Mouse (Mus musculus) liver, adult 2 months (tissue): ENCODE measurements around the gene Plekha4. TPM values are rescaled to one million over a fixed set of nuclear protein-coding genes. Genes with fewer than 3 reads are reported as not detected.
A peak's percentile ranks its signal among the peaks of the same experiment; 100 is the strongest.

Experiments used
- DNase-seq: peaks from one replicate; pipeline ENCODE4 v3.0.0-alpha.2; 2011; ENCODE audit warnings: low read depth, low spot score; ENCODE audit errors: extremely low read depth
- H3K27ac ChIP-seq: fragments of 200-500 bp; replicated peaks from 2 replicates; pipeline ENCODE4 v1.5.1; 2012; ENCODE audit warnings: low read depth, mild to moderate bottlenecking, control low read depth, inconsistent platforms, low read length; ENCODE audit not compliant: insufficient read depth
- H3K27me3 ChIP-seq: fragments of 200-500 bp; 2 replicates; pipeline ENCODE4 v1.6.1; 2012; ENCODE audit warnings: mild to moderate bottlenecking, moderate library complexity, low read length, inconsistent platforms; ENCODE audit not compliant: control insufficient read depth, insufficient read depth
- H3K36me3 ChIP-seq: fragments of 200-500 bp; 2 replicates; pipeline ENCODE4 v1.6.1; 2012; ENCODE audit warnings: low read length, inconsistent platforms; ENCODE audit not compliant: control insufficient read depth, insufficient read depth
- H3K4me1 ChIP-seq: fragments of 200-500 bp; 2 replicates; pipeline ENCODE4 v1.6.1; 2011; ENCODE audit warnings: low read length; ENCODE audit not compliant: control insufficient read depth, insufficient read depth
- H3K4me3 ChIP-seq: fragments of 200-500 bp; 2 replicates; pipeline ENCODE4 v1.5.1; 2011; ENCODE audit warnings: low read depth, mild to moderate bottlenecking, control low read depth, low read length, moderate library complexity; ENCODE audit not compliant: insufficient read depth
- H3K79me2 ChIP-seq: fragments of 200-500 bp; 2 replicates; pipeline ENCODE4 v1.6.1; 2012; ENCODE audit warnings: inconsistent platforms, mild to moderate bottlenecking, low read length, moderate library complexity; ENCODE audit not compliant: control insufficient read depth, insufficient read depth
- H3K9ac ChIP-seq: fragments of 200-500 bp; 2 replicates; pipeline ENCODE4 v1.6.1; 2012; ENCODE audit warnings: low read depth, mild to moderate bottlenecking, control low read depth, inconsistent platforms, low read length
- CTCF ChIP-seq: fragments of 200-500 bp; IDR thresholded peaks from 2 replicates; pipeline ENCODE4 v1.5.1; 2011; ENCODE audit warnings: low read depth, low read length, control low read depth
- POLR2A ChIP-seq: fragments of 200-500 bp; IDR thresholded peaks from 2 replicates; pipeline ENCODE4 v1.6.1; 2011; ENCODE audit warnings: low read length, control low read depth; ENCODE audit not compliant: insufficient read depth; ENCODE audit errors: extremely low read depth
- WGBS: fragments of 180-500 bp; shearing (Covaris S2); methylation state at CpG from one replicate; pipeline ENCODE4 v1.1.7; 2018; 5-methylcytosine and 5-hydroxymethylcytosine counted together
- polyA plus RNA-seq: library from polyadenylated mRNA; depleted of rRNA; stranded (reverse); fragments of >200 nt; gene quantifications from 2 replicates; pipeline ENCODE4 v1.2.3, GENCODE M21; 2012
- total RNA-seq: library from RNA; depleted of rRNA; stranded (reverse); fragments of >200 nt; gene quantifications from 2 replicates; pipeline ENCODE4 v1.2.3, GENCODE M21; 2014

Plekha4 gene
- total and polyA plus RNA-seq, 2 experiments: 0.55 to 1.8 TPM

GRCm38 (mm10) chr7:45488293-45489204 lies 37.6 kb upstream of the Plekha4 start, which contains the start of gene Dhdh:
Gene Dhdh, minus strand, starts transcription at chr7:45488805.
- DNase-seq: peak; percentile 81
- H3K27me3 ChIP-seq: no peaks in the 10 kb centered on the region
- peaks cover 46% of the 10 kb centered on the region for H3K4me1 ChIP-seq

DNA sequence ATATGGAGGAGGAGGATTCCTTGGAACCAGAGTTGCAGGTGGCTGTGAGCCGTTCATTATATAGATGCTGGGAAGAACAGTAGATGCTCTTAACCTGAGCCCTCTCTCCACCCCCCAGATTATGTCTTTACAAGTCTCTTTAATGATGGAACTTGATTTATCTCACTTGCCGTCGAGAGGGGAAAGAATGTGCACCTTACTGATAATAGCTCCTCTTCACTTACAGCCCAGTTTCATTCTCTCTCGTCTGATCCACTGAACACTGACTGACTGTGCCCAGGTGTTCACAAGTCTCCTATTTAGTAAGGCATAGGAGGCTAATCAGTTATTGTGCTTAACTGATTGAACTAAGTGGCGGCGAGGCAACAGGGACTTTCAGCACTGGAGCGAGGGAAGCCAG lies 36.6 kb upstream of the Plekha4 start:
- H3K9ac ChIP-seq: no peak overlapping the region
- 84% methylated on average over 7 of the region's 7 CpGs for WGBS

More at GRCm38 (mm10) chr7:45488293-45489204, 37.6 kb upstream of the Plekha4 start, which contains the start of gene Dhdh:
- WGBS: 9% methylated on average over 38 of the region's 38 CpGs
- H3K36me3 ChIP-seq: peaks cover 6% of the 10 kb centered on the region; the same call in 1 of the 2 replicates
- peak within 1 kb of the TSS; percentile 87 for H3K9ac ChIP-seq
- peak within 1 kb of the TSS; percentile 76 for H3K4me3 ChIP-seq
- peak within 1 kb of the TSS; percentile 94 for H3K27ac ChIP-seq
- H3K79me2 ChIP-seq: peaks cover 9% of the 10 kb centered on the region; the same call in 1 of the 2 replicates
- TF ChIP-seq POLR2A (peak; percentile 91), CTCF (no peak)

DNA sequence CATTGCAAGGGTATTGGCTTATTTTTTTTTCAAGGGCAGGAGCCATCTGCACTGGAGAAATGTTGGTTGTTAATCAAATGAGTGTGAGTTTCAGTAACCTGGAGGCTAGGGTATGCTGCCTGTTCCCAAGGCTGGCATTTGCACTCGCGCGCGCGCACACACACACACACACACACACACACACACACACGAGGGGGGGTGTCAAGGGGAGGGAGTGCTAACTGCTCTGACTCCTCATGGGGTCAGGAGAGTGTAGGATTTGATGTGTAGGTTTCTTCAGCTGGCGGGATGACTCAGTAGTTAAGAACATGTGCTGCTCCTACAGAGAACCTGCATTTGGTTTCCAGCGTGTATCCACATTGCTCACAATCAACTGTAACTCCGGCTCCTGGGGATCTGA lies 35.3 kb upstream of the Plekha4 start:
- peak overlapping the region; percentile 61 for H3K9ac ChIP-seq
- H3K27ac ChIP-seq: peak overlapping the region; percentile 91
- H3K36me3 ChIP-seq: peaks cover 13% of the 10 kb centered on the region; the same call in 1 of the 2 replicates
- peaks cover 41% of the 10 kb centered on the region for H3K4me1 ChIP-seq
- WGBS: 27% methylated on average over 9 of the region's 9 CpGs
- H3K27me3 ChIP-seq: no peaks in the 10 kb centered on the region
- peaks cover 9% of the 10 kb centered on the region; the same call in 1 of the 2 replicates for H3K79me2 ChIP-seq
- no peak overlapping the region for H3K4me3 ChIP-seq
- no peak for DNase-seq
- TF ChIP-seq POLR2A: no peak
- TF ChIP-seq CTCF: no peak

More for the DNA sequence above, 36.6 kb upstream of the Plekha4 start:
- no peaks in the 10 kb centered on the region for H3K27me3 ChIP-seq
- no peak overlapping the region for H3K4me3 ChIP-seq
- peak overlapping the region; percentile 91 for H3K27ac ChIP-seq
- peaks cover 44% of the 10 kb centered on the region for H3K4me1 ChIP-seq
- peaks cover 11% of the 10 kb centered on the region; the same call in 1 of the 2 replicates for H3K36me3 ChIP-seq
- no peak for DNase-seq
- TF ChIP-seq POLR2A: no peak
- no peak for TF ChIP-seq CTCF
- H3K79me2 ChIP-seq: peaks cover 9% of the 10 kb centered on the region; the same call in 1 of the 2 replicates

GRCm38 (mm10) chr7:45491264-45491663 lies 34.9 kb upstream of the Plekha4 start:
- H3K4me1 ChIP-seq: peaks cover 39% of the 10 kb centered on the region
- peak overlapping the region; percentile 91 for H3K27ac ChIP-seq
- peak overlapping the region; percentile 61; the same call in 1 of the 2 replicates for H3K9ac ChIP-seq
- 4% methylated on average over 3 of the region's 3 CpGs for WGBS
- peaks cover 9% of the 10 kb centered on the region; the same call in 1 of the 2 replicates for H3K79me2 ChIP-seq
- no peak overlapping the region for H3K4me3 ChIP-seq
- peak; percentile 95 for DNase-seq
- H3K36me3 ChIP-seq: peaks cover 9% of the 10 kb centered on the region; the same call in 1 of the 2 replicates
- no peak for TF ChIP-seq CTCF
- no peak for TF ChIP-seq POLR2A
- no peaks in the 10 kb centered on the region for H3K27me3 ChIP-seq

- H3K27me3 ChIP-seq: no peaks in the 10 kb centered on the region
- 72% methylated on average over 8 of the region's 8 CpGs for WGBS
- peaks cover 6% of the 10 kb centered on the region; the same call in 1 of the 2 replicates for H3K79me2 ChIP-seq
- TF ChIP-seq CTCF (no peak), POLR2A (no peak)
- peaks cover 9% of the 10 kb centered on the region; the same call in 1 of the 2 replicates for H3K36me3 ChIP-seq
- H3K27ac ChIP-seq: peak overlapping the region; percentile 57
- no peak for DNase-seq
- no peak overlapping the region for H3K9ac ChIP-seq
- H3K4me1 ChIP-seq: peaks cover 32% of the 10 kb centered on the region
- no peak overlapping the region for H3K4me3 ChIP-seq
These were observed 33.8 kb upstream of the Plekha4 start for GRCm38 (mm10) chr7:45492225-45492844.
